Mouse (Mus musculus): Measurements from ENCODE around the gene Rps6.

Gene Rps6

GRCm38 (mm10) chr4:86857113-86858069 lies at the start of gene Rps6:
Rps6 (minus strand) TSS chr4:86857412.
- peak; percentile 97 to 98 for DNase-seq (ENCODE audit: low spot score in 2 of 2)

GRCm38 (mm10) chr4:86905869-86906268 lies 48.7 kb upstream of the Rps6 start:
- no peak for DNase-seq (ENCODE audit: low spot score in 2 of 2)

- no peak for DNase-seq (ENCODE audit: low spot score in 2 of 2)
Measured at GRCm38 (mm10) chr4:86904969-86905368, 47.8 kb upstream of the Rps6 start.

- peak; percentile 75 to 84 for DNase-seq (ENCODE audit: low spot score in 2 of 2)
Measured at GRCm38 (mm10) chr4:86902351-86902750, 45.1 kb upstream of the Rps6 start.

GRCm38 (mm10) chr4:86898791-86899474 lies 41.7 kb upstream of the Rps6 start:
- DNase-seq (ENCODE audit: low spot score in 2 of 2) = peak; percentile 80 to 84

GRCm38 (mm10) chr4:86897411-86897810 lies 40.2 kb upstream of the Rps6 start:
- peak; percentile 64 to 72 for DNase-seq (ENCODE audit: low spot score in 2 of 2)

GRCm38 (mm10) chr4:86887879-86888278 lies 30.7 kb upstream of the Rps6 start:
- DNase-seq (ENCODE audit: low spot score in 2 of 2) = no peak

- peak; percentile 70 to 75 for DNase-seq (ENCODE audit: low spot score in 2 of 2)
Measured at GRCm38 (mm10) chr4:86886160-86886878, 29.1 kb upstream of the Rps6 start.

GRCm38 (mm10) chr4:86885790-86886159 lies 28.6 kb upstream of the Rps6 start:
- DNase-seq (ENCODE audit: low spot score in 2 of 2) = peak in 1 of 2 experiments; percentile 18

GRCm38 (mm10) chr4:86884945-86885344 lies 27.7 kb upstream of the Rps6 start:
- DNase-seq (ENCODE audit: low spot score in 2 of 2) = peak in 1 of 2 experiments; percentile 44

- no peak for DNase-seq (ENCODE audit: low spot score in 2 of 2)
Measured at GRCm38 (mm10) chr4:86882413-86882812, 25.2 kb upstream of the Rps6 start.

GRCm38 (mm10) chr4:86881178-86881577 lies 24.0 kb upstream of the Rps6 start:
- no peak for DNase-seq (ENCODE audit: low spot score in 2 of 2)

GRCm38 (mm10) chr4:86879477-86879876 lies 22.3 kb upstream of the Rps6 start:
- no peak for DNase-seq (ENCODE audit: low spot score in 2 of 2)

- peak; percentile 94 to 95 for DNase-seq (ENCODE audit: low spot score in 2 of 2)
Measured at GRCm38 (mm10) chr4:86874146-86874847, 17.1 kb upstream of the Rps6 start, which contains the start of gene Acer2. Acer2 (plus strand) TSS chr4:86874396.

- no peak for DNase-seq (ENCODE audit: low spot score in 2 of 2)
Measured at GRCm38 (mm10) chr4:86873072-86873471, 15.9 kb upstream of the Rps6 start.

GRCm38 (mm10) chr4:86871988-86872387 lies 14.8 kb upstream of the Rps6 start:
- DNase-seq (ENCODE audit: low spot score in 2 of 2) = no peak

GRCm38 (mm10) chr4:86864087-86864486 lies 6.9 kb upstream of the Rps6 start:
- no peak for DNase-seq (ENCODE audit: low spot score in 2 of 2)

GRCm38 (mm10) chr4:86858070-86858440 lies 843 bp upstream of the Rps6 start:
- DNase-seq (ENCODE audit: low spot score in 2 of 2) = no peak

- no peak for DNase-seq (ENCODE audit: low spot score in 2 of 2)
Measured at GRCm38 (mm10) chr4:86856304-86857112, 704 bp downstream of the Rps6 start.

- DNase-seq (ENCODE audit: low spot score in 2 of 2) = no peak
Measured at GRCm38 (mm10) chr4:86852813-86853590, 4.2 kb downstream of the Rps6 start.
